Mouse (Mus musculus) heart, adult 2 months (tissue): ENCODE data around the gene Zfp580.

Source experiments
- CTCF ChIP-seq: fragments of 200-600 bp; IDR thresholded peaks from 2 replicates; pipeline ENCODE4 v1.8.1; 2022; ENCODE audit warnings: antibody characterized with exemption, mild to moderate bottlenecking, moderate library complexity
- EP300 ChIP-seq: fragments of 200-500 bp; IDR thresholded peaks from 2 replicates; pipeline ENCODE4 v1.6.1; 2011; ENCODE audit warnings: low read depth, low read length, control low read depth; ENCODE audit not compliant: insufficient read depth
- POLR2A ChIP-seq: fragments of 200-500 bp; IDR thresholded peaks from 2 replicates; pipeline ENCODE4 v1.6.1; 2011; ENCODE audit warnings: mild to moderate bottlenecking, low read depth, low read length, control low read depth; ENCODE audit not compliant: insufficient read depth

- TF ChIP-seq EP300 = no peak
- TF ChIP-seq CTCF = no peak
- TF ChIP-seq POLR2A = no peak
Observed at GRCm38 (mm10) chr7:5052438-5052837, 1.1 kb downstream of the Zfp580 start.
